Mouse (Mus musculus): ENCODE data around the gene Tmem11.

DNA sequence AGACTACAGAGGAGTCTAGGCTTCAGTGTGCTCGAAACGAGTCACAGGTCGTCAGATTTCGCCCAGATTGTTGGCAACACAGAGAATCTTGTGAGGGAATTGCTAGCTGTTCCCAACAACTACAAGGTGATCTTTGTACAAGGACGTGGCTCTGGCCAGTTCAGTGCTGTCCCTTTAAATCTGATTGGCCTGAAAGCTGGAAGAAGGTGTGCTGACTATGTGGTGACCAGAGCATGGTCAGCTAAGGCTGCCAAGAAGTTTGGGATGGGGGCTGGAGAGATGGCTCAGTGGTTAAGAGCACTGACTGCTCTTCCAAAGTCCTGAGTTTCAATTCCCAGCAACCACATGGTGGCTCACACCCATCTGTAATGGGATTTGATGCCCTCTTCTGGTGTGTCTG is 62.7 kb downstream of the Tmem11 start:
- TF ChIP-seq FLI1 (IDR thresholded peaks at IDR 0.05; ENCODE audit: low read length) = no peak
- no peak for TF ChIP-seq GATA1 (IDR thresholded peaks at IDR 0.05; ENCODE audit: borderline replicate concordance, low read length)

Measured in megakaryocyte, embryonic 14.5 days (primary cell).